Mouse (Mus musculus) bone marrow macrophage, adult 2 months (primary cell): ENCODE results near the gene Snrpa.

Experiments
- CTCF ChIP-seq: IDR thresholded peaks from 2 replicates; pipeline ENCODE4 v1.5.1; 2012; ENCODE audit warnings: low read depth, mild to moderate bottlenecking, low read length, moderate library complexity
- POLR2A ChIP-seq: IDR thresholded peaks from 2 replicates; pipeline ENCODE4 v1.6.1; 2012; ENCODE audit warnings: mild to moderate bottlenecking, low read depth, low read length, borderline replicate concordance

GRCm38 (mm10) chr7:27203730-27204449 is 7.8 kb upstream of the Snrpa start:
- TF ChIP-seq POLR2A (no peak), CTCF (no peak)
